Mouse (Mus musculus) spleen, adult 2 months (tissue): ENCODE data around the gene Cldn3.

ENCODE experiments used
- CTCF ChIP-seq: fragments of 200-500 bp; IDR thresholded peaks from 2 replicates; pipeline ENCODE4 v1.5.1; 2011; ENCODE audit warnings: mild to moderate bottlenecking, inconsistent platforms; ENCODE audit not compliant: insufficient read depth, insufficient read length, insufficient replicate concordance; ENCODE audit errors: extremely low read depth
- POLR2A ChIP-seq: fragments of 200-500 bp; IDR thresholded peaks from 2 replicates; pipeline ENCODE4 v1.6.1; 2011; ENCODE audit warnings: low read depth, low read length, inconsistent platforms

DNA sequence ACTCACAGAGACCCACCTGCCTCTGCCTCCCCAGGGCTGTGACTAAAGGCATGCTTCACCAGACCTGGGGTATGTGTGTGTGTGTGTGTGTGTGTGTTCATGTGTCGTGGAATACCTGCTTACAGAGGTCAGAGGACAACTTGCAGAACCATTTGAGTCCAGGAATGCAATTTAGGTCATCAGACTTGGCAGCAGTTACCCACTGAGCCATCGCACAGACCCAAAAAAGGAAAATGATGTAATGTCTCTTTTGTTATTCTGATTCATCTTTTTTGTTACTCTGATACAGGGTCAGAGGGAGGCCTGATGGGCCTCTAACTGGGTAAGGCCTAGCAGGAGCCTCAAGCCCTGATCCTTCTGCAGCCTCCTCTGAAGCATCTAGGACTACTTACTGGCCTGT lies 43.3 kb upstream of the Cldn3 start:
- TF ChIP-seq POLR2A (no peak), CTCF (no peak)
